Comparison of ENCODE assay signal across 9 mouse cellular contexts in the genomic region with DNA sequence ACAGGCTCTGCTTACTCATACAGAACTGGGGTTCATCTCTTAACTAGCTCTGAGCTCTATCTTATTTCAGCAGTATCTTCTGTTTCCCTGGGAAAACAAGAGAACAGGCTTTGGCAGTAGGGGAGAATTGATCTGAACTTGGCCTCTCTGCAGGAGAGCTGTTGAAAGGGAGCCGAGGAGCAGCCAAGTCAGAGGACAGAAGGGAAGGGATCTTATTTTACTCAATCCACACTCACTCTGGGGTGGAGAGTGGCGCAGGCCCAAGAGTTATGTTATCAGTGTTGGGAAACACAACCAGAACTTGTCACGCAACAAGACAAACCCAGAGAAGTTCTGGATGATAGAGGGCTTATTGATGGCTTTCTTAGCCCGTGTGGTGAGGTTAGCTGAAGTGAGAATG.
DNase-seq lines count a peak whose midpoint lies in the region; TF ChIP-seq lines count a peak whose summit lies in the region.
"Had no signal": no experiment of that assay in that cellular context is flagged by ENCODE, and none has a peak within 500 bp of the region (broad histone marks: within the 10 kb centered on the region; RNA-seq: fewer than 3 reads in every experiment).

No protein-coding gene starts in this region.

- H3K27me3 ChIP-seq in liver, adult 2 months (ENCODE audit: control insufficient read depth, insufficient read depth, low read length) = no peaks in the 10 kb centered on the region

- 56% methylated on average over 4 of the region's 4 CpGs for WGBS in liver, adult 2 months

- no peak for TF ChIP-seq CTCF in liver, adult 2 months (IDR thresholded peaks at IDR 0.05; ENCODE audit: low read depth, low read length)

- no peaks in the 10 kb centered on the region for H3K36me3 ChIP-seq in liver, adult 2 months (ENCODE audit: control insufficient read depth, insufficient read depth, low read length)

- H3K9ac ChIP-seq in liver, adult 2 months (ENCODE audit: low read depth, low read length) = no peak overlapping the region
- H3K9ac ChIP-seq: liver, postnatal 0 days had no signal

- intact Hi-C loops in heart, postnatal 25 days (cut with DNase I) = no loop called here

- no peaks in the 10 kb centered on the region for H3K79me2 ChIP-seq in liver, adult 2 months (ENCODE audit: control insufficient read depth, insufficient read depth, low read length)

- no peak overlapping the region for H3K27ac ChIP-seq in liver, adult 2 months (replicated peaks; ENCODE audit: insufficient read depth, low read depth, low read length)

- H3K4me1 ChIP-seq in liver, adult 2 months (ENCODE audit: control insufficient read depth, insufficient read depth, low read length) = no peaks in the 10 kb centered on the region

- H3K4me3 ChIP-seq in liver, adult 2 months (ENCODE audit: insufficient read depth, low read depth, low read length) = no peak overlapping the region

- peak; percentile 27 for DNase-seq in liver, adult 2 months (ENCODE audit: extremely low read depth, low read depth, low spot score)
- no peak for DNase-seq in liver
- DNase-seq in gastrocnemius, postnatal 10 days = peak; percentile 36
- peak; percentile 62 for DNase-seq in heart, postnatal 25 days (ENCODE audit: low spot score)
- DNase-seq in skeletal muscle tissue, adult 2 months (ENCODE audit: low read depth, low spot score) = peak; percentile 78
- no peak for DNase-seq in kidney, postnatal 10 days
- DNase-seq in kidney, postnatal 36 days = no peak
- DNase-seq: kidney, postnatal 4 days; liver, postnatal 0 days had no signal

- TF ChIP-seq POLR2A in liver, adult 2 months (IDR thresholded peaks at IDR 0.05; ENCODE audit: extremely low read depth, insufficient read depth, low read length) = no peak

Comparison
In these comparisons a context has a peak if more than half of its experiments do, and no peak if none do; other contexts are left out.
1. DNase-seq: peak in liver, adult 2 months (single experiment), gastrocnemius, postnatal 10 days (single experiment), heart, postnatal 25 days (single experiment) and skeletal muscle tissue, adult 2 months (single experiment); none in liver (single experiment), kidney, postnatal 10 days (single experiment) and kidney, postnatal 36 days (0 of 2).